Mouse (Mus musculus) thymus, adult 2 months (tissue): Measurements from ENCODE around the gene Mpv17l.

Experiments used
- CTCF ChIP-seq: fragments of 200-500 bp; IDR thresholded peaks from 2 replicates; pipeline ENCODE4 v1.5.1; 2012; ENCODE audit warnings: mild to moderate bottlenecking, control low read depth, low read length, moderate library complexity, borderline replicate concordance; ENCODE audit not compliant: control insufficient read depth, poor library complexity, insufficient read depth; ENCODE audit errors: extremely low read depth
- POLR2A ChIP-seq: fragments of 200-500 bp; IDR thresholded peaks from 2 replicates; pipeline ENCODE4 v1.6.1; 2012; ENCODE audit warnings: mild to moderate bottlenecking, low read length, control low read depth, moderate library complexity; ENCODE audit not compliant: control insufficient read depth, poor library complexity, insufficient read depth; ENCODE audit errors: extremely low read depth

DNA sequence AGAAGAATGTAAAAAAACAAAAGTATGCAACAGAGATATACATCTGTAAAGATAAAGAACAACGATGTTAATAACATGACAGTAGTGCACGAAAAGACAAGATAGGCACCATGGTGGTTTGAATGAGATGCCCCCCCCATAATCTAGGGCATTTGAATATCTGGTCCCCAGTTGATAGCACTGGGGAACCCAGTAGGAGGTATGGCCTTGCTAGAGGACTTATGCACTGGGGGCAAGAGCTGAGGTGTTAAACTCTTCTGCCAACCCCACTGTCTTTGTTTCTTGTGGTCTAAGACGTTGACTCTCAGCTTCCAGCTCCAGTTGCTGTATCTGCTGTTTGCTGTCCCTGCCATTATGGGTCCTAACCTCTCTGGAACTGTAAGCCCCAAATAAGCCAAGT is 7.2 kb upstream of the Mpv17l start:
- TF ChIP-seq POLR2A = no peak
- no peak for TF ChIP-seq CTCF
